ENCODE assay signal across 15 mouse cellular contexts in the genomic region with DNA sequence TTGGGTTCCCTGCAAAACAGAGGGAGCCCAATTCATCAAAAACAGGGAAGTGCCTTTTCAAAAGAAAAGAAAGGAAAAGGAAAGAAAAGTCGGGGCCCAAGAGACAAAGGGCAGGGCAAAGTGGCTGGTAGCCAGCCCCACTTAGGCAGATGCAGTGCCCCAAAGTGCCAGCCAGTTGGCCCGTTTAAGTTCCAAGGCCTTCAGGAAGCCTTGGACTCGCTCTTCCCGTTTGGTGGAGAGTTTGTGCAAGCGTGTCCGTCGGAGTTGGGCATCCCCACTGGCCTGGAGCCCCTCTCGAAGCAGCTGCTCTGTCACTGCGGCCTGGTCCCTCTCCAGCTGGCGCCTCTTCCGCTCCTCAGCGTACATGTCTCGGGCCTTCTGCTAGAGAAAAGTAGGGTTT. TPM values are rescaled to one million over a fixed set of nuclear protein-coding genes. Genes with fewer than 3 reads are reported as not detected.
DNase-seq lines count a peak whose midpoint lies in the region; ATAC-seq lines count a peak whose summit lies in the region.
"Had no signal": no experiment of that assay in that cellular context is flagged by ENCODE, and none has a peak within 500 bp of the region (broad histone marks: within the 10 kb centered on the region; RNA-seq: fewer than 3 reads in every experiment).

No protein-coding gene starts in this region.

- 60% methylated on average over 13 of the region's 13 CpGs for WGBS in forebrain, embryonic 13.5 days
- 81% methylated on average over 13 of the region's 13 CpGs for WGBS in hindbrain, embryonic 11.5 days
- 66% methylated on average over 13 of the region's 13 CpGs for WGBS in midbrain, embryonic 16.5 days

- H3K36me3 ChIP-seq in forebrain, embryonic 13.5 days (ENCODE audit: poor library complexity, severe bottlenecking) = peaks cover 28% of the 10 kb centered on the region
- H3K36me3 ChIP-seq in hindbrain, embryonic 11.5 days (ENCODE audit: control insufficient read depth, insufficient read depth, low read length) = no peaks in the 10 kb centered on the region
- no peaks in the 10 kb centered on the region; the same call in 1 of the 2 replicates for H3K36me3 ChIP-seq in midbrain, embryonic 16.5 days (ENCODE audit: control insufficient read depth, insufficient read depth, low read length)

- no peaks in the 10 kb centered on the region for H3K27me3 ChIP-seq in forebrain, embryonic 13.5 days
- no peaks in the 10 kb centered on the region for H3K27me3 ChIP-seq in hindbrain, embryonic 11.5 days (ENCODE audit: control insufficient read depth, insufficient read depth, low read length)
- no peaks in the 10 kb centered on the region for H3K27me3 ChIP-seq in midbrain, embryonic 16.5 days (ENCODE audit: control insufficient read depth, insufficient read depth, low read depth, low read length)
- H3K27me3 ChIP-seq: CH12.LX; heart, embryonic 15.5 days; intestine, embryonic 15.5 days; liver, embryonic 13.5 days had no signal

- peaks cover 50% of the 10 kb centered on the region for H3K4me1 ChIP-seq in forebrain, embryonic 13.5 days
- peaks cover 6% of the 10 kb centered on the region; the same call in 1 of the 2 replicates for H3K4me1 ChIP-seq in hindbrain, embryonic 11.5 days (replicated peaks; ENCODE audit: control insufficient read depth, insufficient read depth, low read length)
- peaks cover 28% of the 10 kb centered on the region for H3K4me1 ChIP-seq in midbrain, embryonic 16.5 days (ENCODE audit: control insufficient read depth, insufficient read depth, low read length)

- DNase-seq in left cerebral cortex, postnatal 4 days = peak; percentile 86
- DNase-seq in left cerebral cortex, postnatal 14 days (ENCODE audit: low spot score in 2 of 2) = no peak
- no peak for DNase-seq in hindbrain, embryonic 11.5 days (ENCODE audit: low spot score)
- DNase-seq in spleen, postnatal 10 days (ENCODE audit: low spot score in 2 of 2) = no peak
- DNase-seq: liver, embryonic 13.5 days; lung, postnatal 14 days had no signal

- H3K9me3 ChIP-seq in forebrain, embryonic 13.5 days (replicated peaks) = no peaks in the 10 kb centered on the region
- H3K9me3 ChIP-seq in hindbrain, embryonic 11.5 days (ENCODE audit: control insufficient read depth, low read length) = no peaks in the 10 kb centered on the region
- H3K9me3 ChIP-seq in midbrain, embryonic 16.5 days (replicated peaks; ENCODE audit: control insufficient read depth, low read length, poor library complexity, severe bottlenecking) = no peaks in the 10 kb centered on the region
- H3K9me3 ChIP-seq: heart, embryonic 15.5 days; intestine, embryonic 15.5 days; liver, embryonic 13.5 days had no signal

- intact Hi-C loops in left cerebral cortex, postnatal 4 days (cut with DNase I) = no loop called here
- intact Hi-C loops in left cerebral cortex, postnatal 14 days (cut with DNase I) = no loop called here

- H3K9ac ChIP-seq in forebrain, embryonic 13.5 days = 0 out of 2 replicates have a peak overlapping the region, but pooled peaks have one; percentile 4
- no peak overlapping the region for H3K9ac ChIP-seq in hindbrain, embryonic 11.5 days (ENCODE audit: low read depth, low read length)
- H3K9ac ChIP-seq in midbrain, embryonic 16.5 days (ENCODE audit: low read depth, low read length) = no peak overlapping the region
- H3K9ac ChIP-seq: heart, embryonic 15.5 days; intestine, embryonic 15.5 days; liver, embryonic 13.5 days had no signal

- ATAC-seq in forebrain, embryonic 13.5 days = no peak
- ATAC-seq in hindbrain, embryonic 11.5 days (ENCODE audit: low FRiP score) = no peak
- no peak for ATAC-seq in midbrain, embryonic 16.5 days
- ATAC-seq in inflammation-experienced regulatory T-cells, adult 6 months = no peak
- ATAC-seq: intestine, embryonic 15.5 days had no signal

- peak overlapping the region; percentile 12; the same call in 1 of the 2 replicates for H3K4me2 ChIP-seq in forebrain, embryonic 13.5 days
- H3K4me2 ChIP-seq in hindbrain, embryonic 11.5 days (replicated peaks; ENCODE audit: low read depth, low read length) = no peak overlapping the region
- H3K4me2 ChIP-seq in midbrain, embryonic 16.5 days (ENCODE audit: low read length) = no peak overlapping the region
- H3K4me2 ChIP-seq: heart, embryonic 15.5 days; intestine, embryonic 15.5 days; liver, embryonic 13.5 days had no signal

- no peak overlapping the region for H3K4me3 ChIP-seq in forebrain, embryonic 13.5 days
- no peak overlapping the region for H3K4me3 ChIP-seq in hindbrain, embryonic 11.5 days (ENCODE audit: low read depth, low read length)
- no peak overlapping the region for H3K4me3 ChIP-seq in midbrain, embryonic 16.5 days (ENCODE audit: low read depth, low read length)
- H3K4me3 ChIP-seq: heart, embryonic 15.5 days; intestine, embryonic 15.5 days; liver, embryonic 13.5 days had no signal

- peak overlapping the region; percentile 99 for H3K27ac ChIP-seq in forebrain, embryonic 13.5 days
- peak overlapping the region; percentile 31; the same call in 1 of the 2 replicates for H3K27ac ChIP-seq in hindbrain, embryonic 11.5 days (ENCODE audit: low read depth, low read length)
- peak overlapping the region; percentile 41; the same call in 1 of the 2 replicates for H3K27ac ChIP-seq in midbrain, embryonic 16.5 days (ENCODE audit: low read length)
- H3K27ac ChIP-seq: heart, embryonic 15.5 days; intestine, embryonic 15.5 days; liver, embryonic 13.5 days had no signal

RNA-seq across cellular contexts. Expression of a gene that starts 2.4 kb away (rescaled TPM):
- total RNA-seq in left cerebral cortex, postnatal 4 days (2021) = 100 to 1,000 TPM; 274 to 291 TPM
- 100 to 1,000 TPM; 118 to 146 TPM for total RNA-seq in left cerebral cortex, postnatal 14 days (2021)
- 3,166 and 3,367 TPM in 2 replicates for polyA plus RNA-seq in forebrain, embryonic 13.5 days (2015; fragmentation: Nextera tagmentation; extraction: Ambion mirVana)
- 3,330 and 3,354 TPM in 2 replicates for polyA plus RNA-seq in hindbrain, embryonic 11.5 days (2014; fragmentation: Nextera tagmentation; extraction: Ambion mirVana)
- 937 and 974 TPM in 2 replicates for polyA plus RNA-seq in midbrain, embryonic 16.5 days (2015; fragmentation: Nextera tagmentation; extraction: Ambion mirVana)
- polyA plus RNA-seq in inflammation-experienced regulatory T-cells, adult 6 months (2017; shearing (Covaris generic)) = 100 to 1,000 TPM; 371 to 949 (median 420) TPM

RNA-seq across cellular contexts. Expression of a gene that starts 29.8 kb away (rescaled TPM):
- 10 to 100 TPM; 49.1 to 57.1 TPM for total RNA-seq in left cerebral cortex, postnatal 4 days (2021)
- total RNA-seq in left cerebral cortex, postnatal 14 days (2021) = 10 to 100 TPM; 61.0 to 63.6 TPM
- 47.1 and 47.6 TPM in 2 replicates for polyA plus RNA-seq in forebrain, embryonic 13.5 days (2015; fragmentation: Nextera tagmentation; extraction: Ambion mirVana)
- 34.9 and 38.1 TPM in 2 replicates for polyA plus RNA-seq in hindbrain, embryonic 11.5 days (2014; fragmentation: Nextera tagmentation; extraction: Ambion mirVana)
- 45.7 and 48.6 TPM in 2 replicates for polyA plus RNA-seq in midbrain, embryonic 16.5 days (2015; fragmentation: Nextera tagmentation; extraction: Ambion mirVana)
- 10 to 100 TPM; 16.1 to 22.4 (median 18.6) TPM for polyA plus RNA-seq in inflammation-experienced regulatory T-cells, adult 6 months (2017; shearing (Covaris generic))

RNA-seq across cellular contexts. Expression of a gene that starts 47.8 kb away (rescaled TPM):
- total RNA-seq in left cerebral cortex, postnatal 4 days (2021) = not detected
- total RNA-seq in left cerebral cortex, postnatal 14 days (2021) = not detected
- 0.15 and 0.34 TPM in 2 replicates for polyA plus RNA-seq in forebrain, embryonic 13.5 days (2015; fragmentation: Nextera tagmentation; extraction: Ambion mirVana)
- polyA plus RNA-seq in hindbrain, embryonic 11.5 days (2014; fragmentation: Nextera tagmentation; extraction: Ambion mirVana) = 2.9 and 3.7 TPM in 2 replicates
- polyA plus RNA-seq in midbrain, embryonic 16.5 days (2015; fragmentation: Nextera tagmentation; extraction: Ambion mirVana) = 0.37 and 0.44 TPM in 2 replicates
- under 1 TPM in 1 of 3 experiments, not detected in 2; 0.16 TPM for polyA plus RNA-seq in inflammation-experienced regulatory T-cells, adult 6 months (2017; shearing (Covaris generic))
- total RNA-seq: adrenal gland, adult 18-20 months; left cerebral cortex, postnatal 10 days had no signal
- polyA plus RNA-seq: cortical plate, adult 2 months had no signal

Comparison
In these comparisons a context has a peak if more than half of its experiments do, and no peak if none do; other contexts are left out.
1. H3K27ac ChIP-seq: peak in every context shown above with its lines; median percentile 99 in forebrain, embryonic 13.5 days; 41 in midbrain, embryonic 16.5 days; 31 in hindbrain, embryonic 11.5 days.